Mouse (Mus musculus) layer of hippocampus, adult 8-10 months (tissue): ENCODE results near the gene Gabrb2. TPM values are rescaled to one million over a fixed set of nuclear protein-coding genes. Genes with fewer than 3 reads are reported as not detected.

Source experiments
- total RNA-seq, 4 experiments: library from RNA; stranded (reverse); gene quantifications; 2 replicates each; pipeline ENCODE4 v1.2.4; 2022

Gabrb2 gene
- total RNA-seq, 4 experiments from 2014 or later: 137 to 162 (median 148) TPM

Other genes starting within 250 kb of the Gabrb2 start
- 100 to 1,000 TPM; 395 to 458 (median 428) TPM for gene Gabra1, start 236.8 kb upstream of the Gabrb2 start, total RNA-seq
- under 1 TPM in 1 of 4 experiments, not detected in 3; 0.14 TPM for gene Gabra6, start 98.7 kb upstream of the Gabrb2 start, total RNA-seq